Mouse (Mus musculus) frontal cortex, postnatal 25 days (tissue): ENCODE measurements at regions not wholly inside any gene's neighbourhood (a gene's known extent, or its start where the extent isn't known, plus 50 kb on each side); places are given as distances from the start of the nearest gene placed in this dataset.
"Not testable (repeated sequence)": the region's sequence is repeated elsewhere in the genome, so short reads cannot be mapped to it uniquely, and the experiment has no call there.

Experiments
- DNase-seq, 2 experiments: peaks; one replicate each; pipeline ENCODE4 v3.0.0; 2022; ENCODE audit warnings: low spot score in 2 of 2

GRCm38 (mm10) chr8:42442786-42443185 lies 698.5 kb downstream of the Triml1 start:
- no peak for DNase-seq

- DNase-seq, result no peak
Measured at GRCm38 (mm10) chr8:42402632-42403031, 738.7 kb downstream of the Triml1 start.

- DNase-seq, result no peak
Measured at GRCm38 (mm10) chr8:42396886-42397285, 744.4 kb downstream of the Triml1 start.

GRCm38 (mm10) chr8:42388816-42389215 lies 752.5 kb downstream of the Triml1 start:
- DNase-seq, result no peak

GRCm38 (mm10) chr8:42348073-42348603 lies 793.1 kb downstream of the Triml1 start:
- no peak for DNase-seq

- DNase-seq, result no peak
Measured at GRCm38 (mm10) chr8:42334708-42335107, 806.6 kb downstream of the Triml1 start.

- DNase-seq, result no peak
Measured at GRCm38 (mm10) chr8:42324663-42325062, 816.6 kb downstream of the Triml1 start.

- DNase-seq, result no peak
Measured at GRCm38 (mm10) chr8:42322862-42323261, 818.4 kb downstream of the Triml1 start.

- DNase-seq, result no peak
Measured at GRCm38 (mm10) chr8:42311060-42311459, 830.2 kb downstream of the Triml1 start.

GRCm38 (mm10) chr8:42291392-42291791 lies 849.9 kb downstream of the Triml1 start:
- no peak for DNase-seq

GRCm38 (mm10) chr8:42282011-42282410 lies 859.3 kb downstream of the Triml1 start:
- no peak for DNase-seq

- DNase-seq, result no peak
Measured at GRCm38 (mm10) chr8:42253358-42253757, 836.5 kb upstream of the Frg1 start.

GRCm38 (mm10) chr8:42242321-42242720 lies 825.4 kb upstream of the Frg1 start:
- not testable (repeated sequence) for DNase-seq

GRCm38 (mm10) chr8:42219857-42220600 lies 803.2 kb upstream of the Frg1 start:
- DNase-seq, result no peak

- DNase-seq, result no peak
Measured at GRCm38 (mm10) chr8:42210943-42211342, 794.1 kb upstream of the Frg1 start.

GRCm38 (mm10) chr8:42209989-42210388 lies 793.1 kb upstream of the Frg1 start:
- no peak for DNase-seq

GRCm38 (mm10) chr8:42197257-42197656 lies 780.4 kb upstream of the Frg1 start:
- no peak for DNase-seq

GRCm38 (mm10) chr8:42193902-42194550 lies 777.2 kb upstream of the Frg1 start:
- no peak for DNase-seq

GRCm38 (mm10) chr8:42187083-42187482 lies 770.2 kb upstream of the Frg1 start:
- no peak for DNase-seq

- no peak for DNase-seq
Measured at GRCm38 (mm10) chr8:42183288-42183878, 766.5 kb upstream of the Frg1 start.

GRCm38 (mm10) chr8:42162441-42162840 lies 745.6 kb upstream of the Frg1 start:
- DNase-seq, result no peak

GRCm38 (mm10) chr8:42157006-42157405 lies 740.1 kb upstream of the Frg1 start:
- DNase-seq, result no peak

GRCm38 (mm10) chr8:42156588-42156987 lies 739.7 kb upstream of the Frg1 start:
- DNase-seq, result no peak
